Mouse (Mus musculus) erythroid progenitor cell, adult 5-6 weeks (primary cell): ENCODE measurements around the gene Smyd1. TPM values are rescaled to one million over a fixed set of nuclear protein-coding genes. Genes with fewer than 3 reads are reported as not detected.
"Not testable (repeated sequence)": the region's sequence is repeated elsewhere in the genome, so short reads cannot be mapped to it uniquely, and the experiment has no call there.

Source experiments
- ATAC-seq: replicated peaks from 2 replicates; pipeline ENCODE4 v1.8.0; 2016; ENCODE audit warnings: moderate number of reproducible peaks, mild to moderate bottlenecking, moderate TSS enrichment, inconsistent platforms; ENCODE audit not compliant: poor library complexity, low FRiP score, severe bottlenecking
- total RNA-seq, 2 experiments: library from RNA; stranded (forward) in 1 of 2; stranded (reverse) in 1 of 2; fragments of 150-400 nt in 1 of 2; fragments of 186-747, 209-891 nt in 1 of 2; gene quantifications; 2 replicates each; pipeline versions ENCODE4 v1.2.3 to v1.2.4; 2015 to 2017; ENCODE audit warnings: low replicate concordance in 2 of 2

The Smyd1 gene
- total RNA-seq, 2 experiments from 2014 or later, result not detected

- no peak for ATAC-seq
These were observed 8.5 kb upstream of the Smyd1 start for GRCm38 (mm10) chr6:71330486-71330885.

DNA sequence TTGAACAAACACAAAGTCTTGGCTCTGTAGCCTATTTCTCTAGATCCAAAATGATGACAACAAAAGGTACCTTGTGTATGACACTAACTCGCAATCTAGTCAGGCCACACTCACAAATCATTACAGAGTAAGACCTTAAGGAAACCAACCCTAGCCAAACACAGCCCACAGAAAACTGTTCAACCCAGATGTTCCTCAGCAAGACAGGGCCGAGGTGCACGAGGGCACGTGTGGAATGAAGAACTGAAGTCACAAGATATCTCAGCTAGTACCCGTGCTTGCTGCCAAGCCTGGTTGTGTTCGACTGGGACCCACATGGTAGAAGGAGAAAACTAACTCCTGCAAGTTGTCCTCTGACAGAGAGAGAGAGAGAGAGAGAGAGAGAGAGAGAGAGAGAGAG, 7.8 kb upstream of the Smyd1 start:
- ATAC-seq, result no peak

DNA sequence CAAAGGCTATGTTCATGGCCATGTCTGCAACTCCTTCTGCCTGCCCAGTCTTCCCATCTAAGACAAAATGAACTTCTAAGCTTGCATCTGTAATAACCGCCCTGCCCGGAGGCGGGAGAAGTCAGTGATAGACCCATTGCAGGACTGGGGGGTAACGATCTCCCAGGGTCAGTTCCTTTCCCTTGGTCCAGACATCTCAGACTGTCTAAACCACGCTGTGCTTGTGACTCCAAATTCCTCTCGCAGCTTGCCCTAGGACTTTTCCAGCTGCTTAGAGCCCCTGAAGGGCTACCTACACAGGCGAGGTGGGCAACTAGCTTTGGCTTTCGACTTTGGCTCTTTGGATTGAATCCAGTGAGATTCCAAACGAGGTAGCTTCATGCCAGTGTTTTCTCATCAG, 2.8 kb upstream of the Smyd1 start:
- ATAC-seq, result no peak

DNA sequence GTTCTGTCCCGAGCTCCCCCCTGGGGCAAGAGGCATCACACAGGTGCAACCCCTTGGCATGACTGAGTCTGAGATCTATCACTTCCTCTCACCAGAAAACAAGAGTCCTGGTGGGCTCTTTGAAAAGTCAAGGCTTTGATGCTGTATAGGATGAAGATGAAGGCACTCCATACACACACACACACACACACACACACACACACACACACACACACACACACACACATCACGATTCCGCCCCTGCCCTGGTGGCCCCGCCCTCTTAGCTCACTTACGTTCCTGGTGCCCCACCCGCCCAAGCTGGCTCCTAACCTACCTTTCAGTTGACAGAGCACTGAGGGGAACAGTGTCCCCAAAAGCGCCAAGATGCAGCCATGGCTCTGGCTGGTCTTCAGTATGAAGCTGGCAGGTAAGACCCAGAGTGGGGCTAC, 473 bp upstream of the Smyd1 start, which contains the start of gene Cd8b1:
TSS of gene Cd8b1 (plus strand) at position 298 of the 431 bp plus-strand sequence.
- ATAC-seq, result no peak

- no peak for ATAC-seq
These were observed 14.5 kb downstream of the Smyd1 start for GRCm38 (mm10) chr6:71307486-71307885.

- ATAC-seq, result no peak
These were observed 19.8 kb downstream of the Smyd1 start for GRCm38 (mm10) chr6:71302097-71302731.

DNA sequence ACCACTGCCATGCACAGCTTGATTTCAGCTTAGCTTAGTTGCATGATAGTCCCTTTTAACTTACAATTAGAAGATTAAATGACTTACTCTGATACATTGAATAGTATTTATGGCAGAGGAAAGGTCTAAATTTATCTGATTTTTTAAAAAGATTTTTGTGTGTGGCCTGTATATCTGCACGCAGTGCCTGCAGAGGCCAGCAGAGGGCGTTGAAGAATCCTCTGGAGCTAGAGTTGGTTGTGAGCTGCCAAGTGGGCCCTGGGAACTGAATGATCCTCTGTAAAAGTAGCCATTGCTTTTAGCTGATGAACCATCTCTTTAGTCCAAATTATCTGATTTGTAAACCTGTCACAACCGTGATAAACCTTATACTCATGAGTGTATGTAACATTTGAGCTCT, 23.3 kb downstream of the Smyd1 start:
- no peak for ATAC-seq

GRCm38 (mm10) chr6:71298051-71298450, 24.0 kb downstream of the Smyd1 start:
- no peak for ATAC-seq

GRCm38 (mm10) chr6:71295303-71295702, 26.7 kb downstream of the Smyd1 start:
- no peak for ATAC-seq

DNA sequence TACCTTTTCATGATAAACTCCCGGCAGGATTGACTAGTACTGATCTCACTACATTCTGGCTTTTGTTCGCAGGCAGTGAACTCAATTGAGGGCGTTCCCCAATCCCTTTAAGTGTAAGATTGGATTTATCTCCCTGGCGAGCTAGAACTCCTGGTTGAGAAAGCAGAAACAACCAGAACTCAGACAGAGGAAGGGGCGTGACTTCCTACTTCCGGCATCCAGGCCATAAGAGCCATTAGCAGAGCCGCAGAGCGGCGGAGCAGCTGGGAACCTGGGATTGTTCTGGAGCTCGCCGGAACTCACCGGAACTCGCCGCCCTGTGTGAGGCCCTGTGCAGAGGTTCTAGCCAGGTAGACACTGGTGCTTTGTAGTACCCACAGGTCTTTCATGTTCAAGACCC, 28.5 kb downstream of the Smyd1 start:
- ATAC-seq, result no peak

DNA sequence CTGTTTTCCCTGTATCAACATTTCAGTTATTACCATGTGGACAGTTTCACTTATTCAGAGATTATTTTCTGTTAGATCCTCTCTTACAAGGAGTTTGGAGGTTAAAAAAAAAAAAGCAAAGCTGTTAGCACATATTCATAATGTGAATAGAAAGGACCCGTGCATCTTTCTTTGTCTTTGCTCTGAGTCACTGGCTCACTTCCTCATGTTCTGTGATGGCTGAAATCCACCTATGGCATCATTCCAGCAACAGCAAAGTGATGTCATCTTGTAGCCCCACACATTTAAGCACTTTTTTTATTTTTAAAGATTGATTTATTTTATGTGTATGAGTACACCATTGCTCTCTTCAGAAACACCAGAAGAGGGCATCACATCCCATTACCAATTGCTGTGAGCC, 42.6 kb downstream of the Smyd1 start:
- no peak for ATAC-seq

GRCm38 (mm10) chr6:71274621-71275020, 47.4 kb downstream of the Smyd1 start:
- ATAC-seq, result no peak

- ATAC-seq, result no peak
These were observed 48.3 kb downstream of the Smyd1 start for GRCm38 (mm10) chr6:71273715-71274114.

DNA sequence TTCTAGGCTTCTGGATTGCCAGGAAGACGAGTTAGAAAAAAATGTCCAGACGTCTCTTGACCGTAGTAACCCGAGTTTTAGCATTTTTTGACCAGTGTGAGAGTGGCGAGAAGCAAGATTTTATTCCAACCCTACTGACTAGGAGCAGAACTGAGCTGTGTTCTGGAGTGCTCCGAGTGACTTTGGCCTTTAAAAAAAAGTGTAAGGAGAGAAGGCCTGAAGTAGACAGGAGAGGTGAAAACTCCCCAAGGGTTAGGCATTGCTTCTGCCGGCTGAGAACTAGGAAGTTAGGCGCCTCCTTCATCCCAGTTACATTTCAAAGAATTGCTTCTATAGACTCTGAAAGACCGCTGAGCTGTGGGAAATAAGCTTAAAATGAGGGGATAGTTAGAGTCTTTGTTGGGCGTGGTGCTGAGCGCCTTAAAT, 49.7 kb downstream of the Smyd1 start:
- ATAC-seq, result peak; percentile 17; the same call in 1 of the 2 replicates

DNA sequence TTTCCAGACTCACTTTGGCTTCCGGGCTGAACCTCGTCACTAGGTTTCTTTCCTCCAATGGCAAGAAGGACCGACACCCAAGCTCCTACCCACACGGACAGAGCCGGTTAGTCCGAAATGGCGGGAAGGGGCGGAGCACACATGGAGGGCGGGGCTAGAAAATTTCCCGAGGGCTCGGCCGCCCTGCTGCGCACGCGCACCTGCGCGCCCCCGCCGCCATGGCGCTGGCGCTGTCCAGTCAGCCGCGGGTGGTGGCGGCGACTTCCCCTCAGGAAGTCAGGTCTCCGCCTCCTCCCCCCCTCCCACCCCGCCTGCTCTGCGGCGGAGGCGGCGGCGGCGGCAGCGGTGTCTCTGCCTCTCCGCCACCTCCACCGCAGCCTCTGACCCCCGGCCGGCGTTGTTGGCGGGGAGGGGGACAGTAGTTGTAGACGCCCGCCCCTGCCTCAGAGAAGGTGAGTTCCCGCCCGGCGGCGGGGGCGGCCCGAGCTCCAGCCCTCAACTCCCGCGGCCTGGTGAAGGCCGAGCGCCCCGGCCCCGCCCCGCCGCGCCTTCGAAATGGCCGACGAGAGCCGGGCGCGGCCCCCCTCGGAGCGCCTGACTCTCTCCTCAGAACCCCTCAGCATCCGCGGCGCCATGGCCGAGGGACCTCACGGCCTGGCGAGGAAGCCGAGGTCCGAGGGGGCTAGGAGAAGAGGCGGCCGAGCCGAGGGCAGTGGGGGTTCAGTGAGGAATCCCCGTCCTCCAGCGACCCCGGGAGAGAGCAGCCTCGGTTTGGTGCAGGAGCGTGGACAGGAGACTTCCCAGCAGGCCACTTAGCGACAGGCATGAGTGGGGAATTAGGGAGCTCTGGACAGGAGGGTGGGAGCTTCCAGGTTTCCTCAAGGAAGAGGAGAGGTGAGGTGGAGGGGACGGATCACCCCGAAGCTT, 50.4 kb downstream of the Smyd1 start, which contains the start of gene Krcc1:
TSS of gene Krcc1 (plus strand) at position 289 of the 927 bp plus-strand sequence.
- peak; percentile 92 for ATAC-seq

DNA sequence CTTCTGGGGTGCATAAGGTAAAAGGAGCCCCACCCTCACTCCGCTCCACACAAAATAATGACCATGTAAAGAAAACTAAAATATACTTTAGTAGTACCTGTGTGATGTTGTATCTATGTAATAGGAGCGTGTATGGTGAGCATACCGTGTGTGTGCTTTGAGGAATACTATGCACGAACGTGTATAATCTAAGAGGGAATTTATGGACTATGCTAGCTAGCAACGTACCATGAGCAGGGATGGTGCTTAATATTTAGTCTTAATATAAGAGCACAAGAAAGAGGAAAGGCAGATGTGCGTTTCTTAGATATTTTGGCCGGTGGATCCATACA, 51.0 kb downstream of the Smyd1 start:
- peak; percentile 32 for ATAC-seq

DNA sequence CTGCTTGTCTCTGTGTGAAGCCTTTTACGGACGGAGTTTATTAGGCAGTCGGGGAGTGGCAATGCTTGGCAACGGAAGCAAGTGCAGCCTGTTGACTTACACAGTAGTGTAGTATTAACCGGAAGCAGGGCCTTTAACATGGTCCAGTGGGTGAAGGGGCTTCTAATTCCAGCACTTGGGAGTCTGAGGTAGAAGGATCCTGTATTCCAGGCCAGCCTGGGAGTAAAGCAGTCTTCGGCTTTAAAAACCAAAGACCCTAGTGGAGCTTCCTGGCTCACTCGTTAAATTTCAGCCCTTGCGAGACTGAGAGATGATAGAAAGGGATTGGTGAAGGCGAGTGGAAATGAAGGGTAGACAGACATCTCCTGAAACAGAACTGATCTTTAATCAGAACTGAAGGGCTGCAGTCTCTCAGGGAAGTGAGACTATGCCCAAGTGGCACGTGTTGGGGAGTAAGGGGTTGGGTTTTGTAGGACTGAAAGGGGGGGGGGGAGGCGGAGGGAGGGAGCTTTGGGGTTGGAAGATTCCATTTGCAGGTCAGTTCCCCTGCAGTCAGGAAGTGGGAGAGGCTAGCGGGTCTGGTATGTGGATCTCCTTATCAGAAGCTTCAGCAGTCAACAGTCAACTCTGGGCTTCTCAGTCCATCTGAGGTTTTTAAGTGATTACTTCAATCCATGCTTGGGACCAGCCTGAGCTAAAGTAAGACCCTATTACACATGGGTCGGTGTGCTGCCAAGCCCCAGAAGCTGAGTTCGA, 51.6 kb downstream of the Smyd1 start:
- ATAC-seq, result peak; percentile 56

DNA sequence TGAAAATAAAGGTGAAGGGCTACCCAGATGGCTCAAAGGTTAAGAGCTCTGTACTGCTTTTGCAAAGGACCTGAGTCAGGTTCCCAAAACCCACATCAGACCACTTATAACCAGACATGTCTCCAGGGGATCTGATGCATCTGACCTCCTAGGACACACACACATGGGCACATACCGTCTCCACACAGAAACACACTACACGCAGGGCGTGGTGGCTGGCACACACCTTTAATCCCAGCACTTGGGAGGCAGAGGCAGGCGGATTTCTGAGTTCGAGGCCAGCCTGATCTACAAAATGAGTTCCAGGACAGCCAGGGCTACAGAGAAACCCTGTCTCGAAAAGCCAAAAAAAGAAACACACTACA, 52.4 kb downstream of the Smyd1 start:
- ATAC-seq, result not testable (repeated sequence)

GRCm38 (mm10) chr6:71268929-71269685, 52.9 kb downstream of the Smyd1 start:
- ATAC-seq, result no peak

- not testable (repeated sequence) for ATAC-seq
These were observed 54.4 kb downstream of the Smyd1 start for GRCm38 (mm10) chr6:71267603-71268002.
